Mouse (Mus musculus) layer of hippocampus, postnatal 10 days (tissue): ENCODE data around the gene Negr1. TPM values are rescaled to one million over a fixed set of nuclear protein-coding genes. Genes with fewer than 3 reads are reported as not detected.

ENCODE experiments used
- DNase-seq, 2 experiments: peaks; one replicate each; pipeline ENCODE4 v3.0.0; 2021; ENCODE audit warnings: low spot score in 2 of 2
- total RNA-seq, 2 experiments: library from RNA; stranded (reverse); gene quantifications; 2 replicates each; pipeline ENCODE4 v1.2.3; 2021

Negr1 gene
- total RNA-seq, 2 experiments from 2014 or later = 127 to 140 TPM

DNA sequence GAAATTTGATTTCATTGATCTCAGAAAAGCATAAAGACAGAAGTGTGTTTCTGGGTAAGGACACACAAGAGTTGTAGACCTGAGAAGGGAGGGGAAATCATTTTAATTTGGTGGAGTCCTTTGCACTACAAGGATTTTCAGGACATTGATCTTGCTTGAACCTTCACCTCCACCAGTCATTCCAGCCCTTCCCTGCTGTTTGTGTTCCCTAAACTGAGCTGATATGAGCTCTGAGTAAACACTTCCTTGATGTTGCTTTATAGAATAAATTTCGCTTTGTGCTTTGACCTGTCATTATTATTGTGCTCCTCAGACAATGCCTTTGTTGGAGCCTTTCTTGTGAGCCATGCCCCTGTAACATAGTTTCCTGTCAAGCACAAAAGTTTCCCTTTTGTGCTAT, 335.0 kb downstream of the Negr1 start:
- no peak for DNase-seq

DNA sequence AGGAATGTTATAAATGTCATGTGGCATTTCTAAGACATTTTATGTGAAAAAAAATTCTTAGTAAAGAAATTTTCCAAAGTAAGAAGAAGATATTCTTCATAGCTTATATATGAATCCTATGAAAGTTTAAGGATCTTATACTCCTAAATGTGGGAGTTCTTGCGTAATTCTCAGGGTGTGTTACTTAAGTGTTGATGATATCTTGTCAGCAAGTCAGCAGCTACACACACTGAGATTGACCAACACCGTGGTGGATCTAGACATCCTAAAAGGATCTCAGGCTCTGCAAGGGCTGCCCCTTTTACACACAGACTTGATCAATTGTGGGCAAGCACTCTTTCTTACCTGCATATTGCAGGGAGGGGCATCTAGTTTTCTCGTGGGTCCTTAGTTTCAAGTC, 339.5 kb downstream of the Negr1 start:
- no peak for DNase-seq

DNA sequence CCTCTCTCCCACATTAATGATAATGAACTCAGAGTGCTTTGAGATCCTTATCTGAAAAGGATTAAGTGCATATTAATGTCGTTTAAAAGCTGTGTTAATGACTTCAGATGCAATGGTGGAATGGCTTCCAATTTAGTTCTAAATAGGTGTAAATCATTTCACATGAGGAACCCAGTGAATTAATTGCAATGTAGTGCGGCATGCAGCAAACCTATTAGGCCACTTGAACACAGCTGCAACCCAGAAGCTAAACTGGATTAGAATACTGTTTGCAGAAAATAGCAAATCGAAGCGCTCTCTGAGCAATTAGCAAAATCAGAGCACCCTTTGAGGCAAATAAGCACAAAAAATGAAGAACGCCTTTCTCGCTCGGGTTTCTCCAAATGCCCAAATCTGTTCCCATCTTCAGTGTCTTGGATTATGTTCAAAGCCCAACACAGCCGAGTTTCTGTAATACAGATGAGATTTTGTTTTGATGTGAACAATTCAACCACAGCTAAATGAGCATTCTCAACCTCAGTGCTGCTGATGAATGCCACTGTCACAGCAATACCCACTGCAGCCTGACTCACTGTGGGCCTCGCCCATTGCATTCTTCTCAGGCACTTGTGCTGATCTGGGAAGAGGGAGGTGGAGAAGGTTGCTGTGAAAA, 342.5 kb downstream of the Negr1 start:
- DNase-seq = no peak

DNA sequence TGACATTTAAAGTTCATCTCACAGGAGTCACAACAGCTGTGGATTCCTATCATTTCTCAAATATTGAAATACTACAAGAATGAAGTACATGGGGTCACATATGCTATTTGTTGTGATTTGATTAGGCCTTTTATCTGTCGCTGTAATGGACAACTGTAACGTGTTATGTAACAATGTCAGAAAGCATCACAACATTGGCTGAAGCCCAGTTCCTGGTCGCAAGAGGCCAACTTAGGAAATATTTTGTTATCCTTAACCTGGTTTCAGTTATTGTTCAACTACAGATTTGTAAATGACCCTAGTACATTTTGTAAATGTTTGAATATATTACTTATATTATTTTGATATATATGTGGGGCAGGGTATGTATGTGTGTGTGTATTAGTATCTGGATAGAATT, 351.2 kb downstream of the Negr1 start:
- no peak for DNase-seq

DNA sequence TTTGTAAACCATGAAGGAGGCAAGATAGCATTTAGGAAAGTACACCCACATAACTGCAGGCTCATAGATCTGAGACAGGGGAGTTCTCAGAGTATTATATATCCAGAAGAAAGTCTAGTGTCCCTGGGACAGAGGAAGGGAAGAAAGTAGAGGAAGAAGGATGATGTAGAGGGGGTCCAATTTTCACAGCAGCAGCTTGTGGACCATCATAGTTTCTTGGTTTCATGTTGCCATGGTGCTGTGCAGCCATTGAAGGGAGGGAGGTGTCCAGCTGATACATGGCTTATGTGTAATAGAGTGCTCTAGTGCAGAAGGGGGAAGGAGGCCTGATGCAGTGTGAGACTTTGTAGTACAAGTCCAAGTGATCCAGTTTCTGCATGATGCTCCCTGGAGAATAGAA, 359.8 kb downstream of the Negr1 start:
- no peak for DNase-seq

DNA sequence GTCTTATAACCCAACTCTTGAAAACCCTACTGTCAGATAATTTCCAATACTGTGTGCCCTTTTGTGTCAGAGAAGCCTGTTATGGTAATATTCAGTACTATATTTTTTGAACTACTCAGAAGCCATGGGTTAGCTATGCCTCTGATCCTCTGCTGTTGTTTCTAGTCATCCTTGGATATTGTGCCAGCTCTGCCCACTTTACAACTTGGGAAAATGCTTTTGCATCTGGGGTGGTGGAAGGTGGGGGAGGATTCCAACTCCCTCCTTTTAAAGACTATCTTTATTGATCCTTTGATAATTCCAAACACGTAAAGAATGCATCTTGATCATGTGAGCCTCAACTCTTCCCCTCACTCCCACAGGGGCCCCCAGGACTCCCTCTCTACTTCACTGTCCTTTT, 361.6 kb downstream of the Negr1 start:
- no peak for DNase-seq

DNA sequence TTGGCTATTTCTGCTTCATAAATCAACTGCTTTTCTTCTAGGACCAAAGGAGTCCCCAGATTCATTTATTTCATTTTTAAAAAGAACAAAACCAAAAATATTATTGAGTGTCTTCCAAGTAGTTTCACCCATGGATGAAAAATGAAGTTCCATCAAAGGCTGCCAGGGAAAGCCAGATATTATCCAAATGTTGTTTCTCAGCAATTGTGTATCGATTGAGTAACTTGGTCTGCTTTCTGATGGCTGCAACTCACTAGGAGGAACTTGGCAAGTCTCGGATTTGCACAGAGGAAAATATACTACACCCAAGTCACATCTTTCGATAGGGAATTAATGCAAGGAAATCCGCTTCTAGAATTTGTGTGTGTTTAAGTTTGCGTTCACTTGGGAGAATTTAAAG, 363.5 kb downstream of the Negr1 start:
- no peak for DNase-seq

DNA sequence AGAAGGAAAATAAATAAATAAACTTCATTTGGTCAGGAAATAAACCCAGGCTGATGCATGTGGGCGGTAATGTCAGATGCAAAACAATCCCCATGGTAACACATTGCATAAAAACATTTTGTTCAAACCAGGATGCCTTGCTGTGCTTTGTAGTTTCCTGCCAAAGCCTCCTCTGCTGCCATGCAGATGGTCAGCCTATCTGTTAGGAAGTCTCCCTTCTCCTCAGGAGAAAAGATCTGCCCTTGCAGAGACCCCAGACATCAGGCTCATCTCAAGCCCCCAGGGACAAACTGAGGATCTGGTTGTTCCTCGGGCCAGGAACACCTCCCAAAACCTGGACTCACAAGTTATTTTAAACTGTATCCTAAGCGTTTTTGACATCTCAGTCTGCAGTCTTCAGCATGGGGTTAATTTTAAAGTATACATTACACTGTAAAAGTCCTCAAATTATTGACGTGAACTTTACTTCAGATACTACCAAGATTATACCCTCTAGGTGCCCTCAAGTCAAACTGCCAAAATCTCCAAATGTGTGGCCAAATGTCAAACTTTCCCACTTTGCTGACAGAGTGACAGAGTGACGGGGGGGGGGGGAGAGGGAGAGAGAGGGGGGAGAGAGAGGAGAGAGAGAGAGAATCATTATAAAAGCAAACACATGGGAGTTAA, 366.9 kb downstream of the Negr1 start:
- peak; percentile 40 to 46 for DNase-seq

DNA sequence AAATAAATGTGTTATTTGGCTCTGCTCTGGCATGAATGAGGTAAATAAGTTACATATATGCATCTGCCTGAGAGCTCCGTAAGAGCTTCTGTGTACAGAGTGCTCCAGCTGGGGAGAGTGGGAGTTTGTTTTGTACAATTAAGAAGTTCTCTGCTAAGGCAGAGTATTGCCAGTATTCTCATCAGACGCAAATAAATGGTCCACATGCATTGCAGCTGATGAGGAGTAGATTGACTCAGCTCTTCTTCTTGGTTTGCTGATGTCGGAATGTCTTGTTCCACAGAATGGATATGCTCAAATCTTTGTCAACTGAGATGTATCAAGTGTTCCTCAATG, 367.4 kb downstream of the Negr1 start:
- DNase-seq = no peak

DNA sequence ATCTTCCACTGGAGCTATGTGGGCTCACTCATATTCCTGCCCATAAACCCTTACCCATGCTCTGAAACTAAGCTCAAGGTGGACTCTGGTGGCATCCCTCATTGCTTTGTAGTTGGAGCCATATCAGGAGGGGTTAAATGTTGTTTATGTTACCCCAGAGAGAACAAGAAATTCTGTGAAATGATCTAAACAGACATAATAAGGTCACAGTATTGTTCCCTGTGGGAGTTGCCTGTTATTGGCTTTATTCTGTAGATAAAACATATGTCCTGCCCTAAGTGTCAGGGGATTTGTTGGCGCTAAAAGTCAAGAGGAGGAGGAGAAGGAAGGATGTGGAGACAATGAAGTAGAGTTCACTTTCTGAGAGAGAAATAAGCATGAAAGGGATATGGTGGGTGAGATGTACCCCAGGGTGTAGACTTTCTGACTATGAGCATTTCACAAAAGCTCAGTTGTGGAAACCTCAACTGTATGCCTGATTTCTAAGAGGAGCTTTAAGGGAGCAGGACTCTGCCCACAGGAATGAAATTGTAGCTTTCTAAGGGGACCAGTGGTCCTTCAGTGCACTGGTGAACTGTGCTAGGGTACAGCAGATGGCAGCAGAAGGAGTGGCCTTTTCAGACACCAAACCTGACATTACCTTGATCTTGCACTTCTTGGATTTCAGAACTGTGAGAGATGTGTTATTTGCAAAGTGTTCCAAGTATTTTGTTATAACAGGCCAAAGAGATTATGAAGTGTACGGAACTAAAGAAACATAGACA, 368.3 kb downstream of the Negr1 start:
- DNase-seq = no peak

DNA sequence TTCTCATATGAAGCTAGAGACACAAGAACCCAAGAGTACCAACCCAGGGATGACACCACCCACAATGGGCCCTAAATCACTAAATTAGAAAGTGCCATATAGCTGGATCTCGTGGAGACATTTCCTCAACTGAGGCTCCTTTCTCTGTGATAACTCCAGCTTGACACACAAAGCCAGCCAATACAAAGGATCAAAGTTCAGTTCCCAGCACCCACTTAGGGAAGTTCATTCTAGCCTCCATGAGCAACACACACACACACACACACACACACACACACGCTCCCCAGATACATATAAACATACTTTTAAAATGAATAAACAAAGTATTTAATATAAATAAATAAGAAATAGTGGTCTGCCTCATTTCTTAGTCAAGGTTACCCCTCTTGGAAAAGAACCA, 369.4 kb downstream of the Negr1 start:
- no peak for DNase-seq

DNA sequence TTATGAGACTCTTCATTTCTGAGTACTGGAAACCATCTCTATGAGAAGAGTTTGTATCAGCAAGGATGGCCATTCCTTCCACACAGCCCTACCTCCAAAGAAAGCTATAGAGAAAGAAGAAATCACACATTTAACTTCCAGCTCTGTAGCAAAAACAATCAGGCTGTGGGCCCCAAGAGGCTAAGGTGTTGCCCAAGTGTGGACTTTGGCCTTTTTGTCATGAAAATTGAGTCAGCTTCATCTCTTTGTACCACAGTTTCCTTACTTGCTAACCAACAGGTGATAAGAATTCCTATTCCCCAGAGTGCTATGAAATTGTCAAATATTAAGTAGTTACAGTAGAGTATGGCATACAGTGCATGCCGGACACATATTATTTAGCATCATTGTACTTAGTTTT, 369.9 kb downstream of the Negr1 start:
- DNase-seq = no peak

DNA sequence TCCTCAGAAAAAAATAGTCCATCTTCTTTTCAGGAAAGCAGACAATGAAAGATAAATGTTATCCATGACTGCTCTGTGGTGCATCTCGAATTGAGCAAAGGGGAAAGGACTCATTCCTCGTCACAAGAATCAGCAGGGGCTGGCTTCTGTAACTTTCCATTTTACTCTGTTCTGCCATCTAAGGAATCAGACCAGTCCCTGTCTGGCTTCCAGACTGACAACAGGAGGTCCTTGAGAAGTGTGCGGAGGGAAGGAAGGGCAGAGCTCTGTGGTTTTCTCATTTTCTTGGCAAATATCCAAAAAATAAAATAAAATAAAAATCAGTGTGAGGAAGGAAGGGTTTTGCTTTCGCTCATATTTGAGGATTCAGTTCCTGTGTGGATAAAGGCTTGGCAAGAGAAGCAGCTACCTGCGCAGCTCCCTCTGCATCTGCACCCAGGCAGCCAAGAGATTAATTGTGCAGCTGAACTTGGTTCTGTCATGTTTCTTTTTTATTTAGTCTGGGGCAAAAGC, 373.2 kb downstream of the Negr1 start:
- no peak for DNase-seq

DNA sequence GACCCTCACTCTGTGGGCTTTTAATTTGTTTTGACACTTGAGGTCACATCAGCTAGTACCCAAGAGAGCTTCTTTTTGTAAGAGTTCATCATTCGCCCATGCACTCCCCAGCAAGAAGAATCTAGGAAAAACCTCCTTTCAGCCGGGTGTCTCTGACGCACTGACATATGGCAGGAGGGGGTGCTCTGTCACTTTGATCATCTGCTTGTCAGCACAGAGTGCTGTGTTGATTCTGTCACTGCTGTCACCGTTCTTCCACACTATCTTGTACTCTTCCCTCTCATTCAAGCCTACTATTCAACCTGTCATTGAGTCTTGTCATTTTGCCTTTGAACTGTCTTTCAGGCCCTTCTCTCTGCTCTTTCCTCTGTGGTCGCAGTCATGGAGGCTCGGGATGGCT, 385.8 kb downstream of the Negr1 start:
- DNase-seq = no peak

DNA sequence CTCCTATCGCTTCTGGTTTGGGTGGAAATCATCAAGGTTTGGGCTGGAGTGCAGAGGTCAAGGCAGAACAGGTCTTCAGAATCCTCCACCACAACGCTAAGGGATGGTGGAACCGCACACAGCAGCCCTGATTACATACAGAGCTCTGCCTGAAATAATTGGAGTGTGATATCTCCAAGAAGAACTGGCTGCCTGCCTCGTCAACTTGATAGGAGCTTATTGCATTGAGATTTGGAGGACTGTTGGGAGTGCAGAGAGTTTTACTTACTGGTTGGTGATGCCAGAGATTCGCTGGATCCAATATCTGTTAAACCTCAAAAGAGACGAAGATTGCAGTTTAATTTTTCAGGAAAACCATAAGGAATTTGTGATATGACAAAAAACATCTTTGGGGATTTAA, 391.4 kb downstream of the Negr1 start:
- no peak for DNase-seq

DNA sequence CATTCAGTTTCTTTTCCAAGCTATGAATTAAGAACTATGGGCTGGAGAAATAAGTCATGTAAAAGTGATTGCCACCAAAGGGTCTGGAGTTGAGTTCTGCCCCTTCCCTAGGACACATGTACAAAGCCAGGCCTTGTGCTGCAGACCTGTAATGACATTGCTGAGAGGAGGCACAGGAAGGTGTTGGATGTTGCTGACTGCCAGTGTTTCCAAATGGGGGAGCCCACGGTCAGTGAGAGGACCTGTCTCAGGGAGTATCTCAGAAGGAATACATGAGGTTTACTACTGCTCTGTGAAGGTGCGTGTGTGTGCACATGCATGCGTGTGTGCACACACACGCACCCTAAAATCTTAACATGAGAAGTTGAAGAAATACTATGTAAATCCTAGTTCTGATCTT, 393.5 kb downstream of the Negr1 start:
- DNase-seq = no peak

DNA sequence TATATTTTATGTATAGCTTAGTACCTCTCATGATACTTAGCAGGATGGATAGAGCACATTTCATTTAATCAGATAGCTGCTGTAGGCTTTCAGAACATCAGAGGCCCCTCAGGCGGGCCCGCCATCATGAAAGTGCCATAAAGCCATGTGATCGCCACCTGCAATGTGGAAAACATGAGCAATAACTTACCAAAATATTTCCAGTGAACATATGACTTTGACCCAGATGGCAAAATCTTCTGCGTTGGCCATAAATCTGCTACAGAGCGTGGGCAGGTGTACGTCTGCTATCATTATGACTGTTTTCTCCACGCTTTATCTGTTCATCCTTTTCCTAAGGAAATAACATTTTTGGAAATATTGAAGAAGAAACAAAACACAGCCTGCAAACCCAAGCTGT, 397.0 kb downstream of the Negr1 start:
- DNase-seq = peak; percentile 12 to 30

DNA sequence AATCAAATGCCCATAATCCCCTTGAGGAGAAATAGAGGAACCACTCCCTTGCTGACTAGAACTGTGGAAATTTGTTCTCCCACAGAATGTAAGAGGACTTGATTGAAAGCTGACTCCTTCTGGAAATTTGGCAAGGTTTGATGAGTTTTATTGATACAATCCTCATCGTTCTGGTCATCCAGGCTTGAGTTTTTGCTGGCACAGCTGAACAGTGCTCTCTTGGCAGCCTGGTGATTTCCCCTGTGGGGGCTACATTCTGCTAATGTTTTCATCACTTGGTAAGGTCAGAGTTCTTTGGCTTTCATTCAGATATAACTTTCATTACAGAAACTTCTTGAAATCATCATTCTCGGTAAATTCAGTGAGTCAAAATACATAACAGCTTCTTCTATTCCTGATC, 407.2 kb downstream of the Negr1 start:
- DNase-seq = no peak

DNA sequence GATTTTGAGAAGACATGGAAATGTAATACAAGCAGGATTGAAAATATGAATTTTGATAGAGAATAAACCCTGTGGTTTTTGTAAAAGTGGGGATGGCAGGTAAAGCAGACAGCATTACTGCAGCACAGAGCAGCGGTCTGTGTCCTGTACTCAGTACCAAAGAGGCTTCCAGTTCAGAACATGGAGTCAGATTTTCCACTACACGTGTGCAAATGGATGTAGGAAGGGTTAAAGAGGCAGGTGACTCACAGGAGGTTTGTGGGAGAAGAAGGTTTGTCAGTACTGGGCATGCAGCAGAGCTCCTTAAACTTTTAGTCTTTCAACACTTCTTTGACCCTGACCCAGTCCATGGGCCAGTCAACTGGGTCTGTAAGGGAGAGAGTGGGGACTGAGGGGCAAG, 409.5 kb downstream of the Negr1 start:
- DNase-seq = no peak

DNA sequence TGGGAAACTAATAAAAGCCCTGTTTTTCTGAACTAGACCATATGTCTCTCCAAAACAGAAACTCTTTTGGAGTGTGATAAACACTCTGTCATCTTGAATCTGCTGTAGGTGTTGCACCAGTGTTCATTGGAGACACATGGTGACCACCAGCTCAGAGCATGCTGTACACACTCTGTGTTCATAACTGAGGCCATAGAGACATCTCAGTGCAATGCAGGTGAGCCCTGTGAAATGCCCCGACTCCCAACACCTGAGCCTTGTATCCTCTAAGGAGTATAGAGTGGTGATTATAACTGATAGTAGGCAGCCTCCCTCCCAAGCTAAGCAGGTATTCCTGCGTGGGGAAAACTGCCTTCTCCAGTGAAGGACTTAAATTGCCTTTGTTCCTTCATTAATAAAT, 415.2 kb downstream of the Negr1 start:
- no peak for DNase-seq

DNA sequence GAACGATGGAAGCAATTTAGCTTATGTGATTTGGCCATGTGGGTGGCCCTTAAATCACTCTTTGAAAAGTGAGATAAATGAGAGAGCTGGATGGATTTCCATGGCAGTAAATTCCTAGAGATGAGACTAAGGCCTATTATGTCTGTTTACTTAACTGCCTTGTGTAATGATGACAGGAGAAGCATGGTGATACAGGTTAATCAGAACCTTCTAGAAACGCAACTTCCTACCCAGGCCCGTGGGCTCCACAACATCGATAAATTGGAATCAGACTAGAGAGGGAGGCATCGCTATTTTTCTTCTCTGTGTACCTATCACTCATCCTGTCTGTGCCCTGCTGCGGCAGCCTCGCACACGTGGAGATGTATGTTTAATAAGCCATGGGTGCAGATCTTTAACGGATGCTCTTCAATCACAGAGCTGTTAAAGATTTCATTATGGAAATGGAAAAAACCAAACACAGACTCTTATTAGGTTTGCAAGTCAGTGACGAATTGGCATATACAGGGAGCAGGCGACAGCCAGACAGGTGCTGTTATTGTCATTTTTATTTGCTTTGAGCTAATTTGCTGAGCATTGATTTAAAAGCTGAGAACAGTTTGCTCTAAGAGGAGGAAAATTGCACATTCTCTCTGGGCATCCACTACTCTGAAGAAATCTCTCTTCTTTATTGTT, 418.6 kb downstream of the Negr1 start:
- DNase-seq = no peak

DNA sequence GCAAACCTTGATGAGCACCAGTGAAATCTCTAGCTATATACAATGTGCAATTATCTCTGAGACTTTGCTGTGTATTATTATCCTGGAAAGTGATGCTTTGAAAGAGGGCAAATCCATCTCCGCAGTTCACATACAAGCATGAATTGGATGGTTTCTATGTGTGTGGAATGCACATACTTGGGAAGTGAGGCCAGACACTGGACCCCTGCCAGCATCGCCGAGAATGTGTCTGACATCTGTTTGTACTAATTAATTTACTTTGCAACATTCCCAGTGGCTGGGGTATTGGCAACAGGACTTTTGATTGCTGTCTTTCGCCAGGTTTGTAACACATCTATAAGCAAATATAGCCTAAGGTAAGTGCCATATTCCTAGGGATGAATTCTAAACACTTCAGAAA, 420.5 kb downstream of the Negr1 start:
- peak in 1 of 2 experiments; percentile 26 for DNase-seq
